Mouse (Mus musculus): ENCODE measurements around the gene Atf4. TPM values are rescaled to one million over a fixed set of nuclear protein-coding genes. Genes with fewer than 3 reads are reported as not detected.

Atf4 gene
- total RNA-seq (2021) = 100 to 1,000 TPM in 1 of 2 experiments, 10 to 100 TPM in 1; 96.4 to 105 TPM

- DNase-seq = peak; percentile 99
- intact Hi-C loops (cut with DNase I) = loop anchor here (1.0 kb wide), 1 partner anchor 21 kb away; the partner anchor contains the start of gene Mief1
These were observed at the start of gene Atf4 for GRCm38 (mm10) chr15:80254847-80255645. TSS of gene Atf4 (plus strand) at chr15:80255184.

GRCm38 (mm10) chr15:80206057-80206565, 48.9 kb upstream of the Atf4 start:
- no peak for DNase-seq
- intact Hi-C loops (cut with DNase I) = no loop called here

- DNase-seq = no peak
- intact Hi-C loops (cut with DNase I) = no loop called here
These were observed 46.5 kb upstream of the Atf4 start for GRCm38 (mm10) chr15:80208446-80208845.

GRCm38 (mm10) chr15:80213688-80214087, 41.3 kb upstream of the Atf4 start:
- intact Hi-C loops (cut with DNase I) = no loop called here
- DNase-seq = no peak

- intact Hi-C loops (cut with DNase I) = no loop called here
- DNase-seq = peak; percentile 46 to 57
These were observed 39.1 kb upstream of the Atf4 start for GRCm38 (mm10) chr15:80215716-80216479.

- intact Hi-C loops (cut with DNase I) = no loop called here
- no peak for DNase-seq
These were observed 38.5 kb upstream of the Atf4 start for GRCm38 (mm10) chr15:80216480-80216820.

- intact Hi-C loops (cut with DNase I) = no loop called here
- DNase-seq = no peak
These were observed 37.5 kb upstream of the Atf4 start for GRCm38 (mm10) chr15:80217476-80217875.

- peak; percentile 19 to 23 for DNase-seq
- intact Hi-C loops (cut with DNase I) = no loop called here
These were observed 35.8 kb upstream of the Atf4 start for GRCm38 (mm10) chr15:80219211-80219610.

- no peak for DNase-seq
- intact Hi-C loops (cut with DNase I) = loop anchor here (10.0 kb wide), 1 partner anchor 275 kb away; no protein-coding TSS in a partner anchor
These were observed 35.0 kb upstream of the Atf4 start for GRCm38 (mm10) chr15:80219705-80220657.

GRCm38 (mm10) chr15:80221031-80221430, 34.0 kb upstream of the Atf4 start:
- intact Hi-C loops (cut with DNase I) = loop anchor here (10.0 kb wide), 1 partner anchor 276 kb away; no protein-coding TSS in a partner anchor
- DNase-seq = no peak

- no peak for DNase-seq
- intact Hi-C loops (cut with DNase I) = loop anchor here (2.0 to 10.0 kb wide), 2 partner anchors 135 to 279 kb away; no protein-coding TSS in a partner anchor
These were observed 31.2 kb upstream of the Atf4 start for GRCm38 (mm10) chr15:80223751-80224150.

GRCm38 (mm10) chr15:80225208-80225607, 29.8 kb upstream of the Atf4 start:
- intact Hi-C loops (cut with DNase I) = loop anchor here (2.0 to 10.0 kb wide), 3 partner anchors 113 to 280 kb away; no protein-coding TSS in a partner anchor
- peak; percentile 72 to 90 for DNase-seq

GRCm38 (mm10) chr15:80225796-80226195, 29.2 kb upstream of the Atf4 start:
- DNase-seq = peak; percentile 56 to 76
- intact Hi-C loops (cut with DNase I) = loop anchor here (2.0 to 10.0 kb wide), 4 partner anchors 35 to 281 kb away; no protein-coding TSS in a partner anchor

- no peak for DNase-seq
- intact Hi-C loops (cut with DNase I) = loop anchor here (5.0 to 10.0 kb wide), 2 partner anchors 116 to 283 kb away; no protein-coding TSS in a partner anchor
These were observed 26.7 kb upstream of the Atf4 start for GRCm38 (mm10) chr15:80228071-80228800.

GRCm38 (mm10) chr15:80232331-80232730, 22.7 kb upstream of the Atf4 start:
- DNase-seq = no peak
- intact Hi-C loops (cut with DNase I) = no loop called here

- intact Hi-C loops (cut with DNase I) = no loop called here
- no peak for DNase-seq
These were observed 21.9 kb upstream of the Atf4 start for GRCm38 (mm10) chr15:80233053-80233452.

- DNase-seq = peak; percentile 98
- intact Hi-C loops (cut with DNase I) = loop anchor here (1.0 kb wide), 1 partner anchor 20 kb away; no protein-coding TSS in a partner anchor
These were observed 21.1 kb upstream of the Atf4 start, which contains the start of gene Mief1 for GRCm38 (mm10) chr15:80233733-80234509. TSS of gene Mief1 (plus strand) at chr15:80234018.

GRCm38 (mm10) chr15:80235535-80235934, 19.4 kb upstream of the Atf4 start, which contains the start of gene AC140267.1:
TSS of gene AC140267.1 (plus strand) at chr15:80235835.
- DNase-seq = no peak
- intact Hi-C loops (cut with DNase I) = no loop called here
